Mouse (Mus musculus) c-Kit-positive CD71-positive TER-119-positive erythroid progenitor cells, embryonic 14.5 days (primary cell): ENCODE measurements around the gene Nfatc3.

Experiments
- DNase-seq: peaks from one replicate; pipeline ENCODE4 v3.0.0-alpha.2; 2013; ENCODE audit warnings: low spot score

Nfatc3 gene

GRCm38 (mm10) chr8:106056455-106056982, 2.1 kb upstream of the Nfatc3 start:
- no peak for DNase-seq

- DNase-seq: peak; percentile 53
Observed at GRCm38 (mm10) chr8:106059613-106060371, 1.2 kb downstream of the Nfatc3 start.

- peak; percentile 37 for DNase-seq
Observed at GRCm38 (mm10) chr8:106060521-106060920, 1.9 kb downstream of the Nfatc3 start.

DNA sequence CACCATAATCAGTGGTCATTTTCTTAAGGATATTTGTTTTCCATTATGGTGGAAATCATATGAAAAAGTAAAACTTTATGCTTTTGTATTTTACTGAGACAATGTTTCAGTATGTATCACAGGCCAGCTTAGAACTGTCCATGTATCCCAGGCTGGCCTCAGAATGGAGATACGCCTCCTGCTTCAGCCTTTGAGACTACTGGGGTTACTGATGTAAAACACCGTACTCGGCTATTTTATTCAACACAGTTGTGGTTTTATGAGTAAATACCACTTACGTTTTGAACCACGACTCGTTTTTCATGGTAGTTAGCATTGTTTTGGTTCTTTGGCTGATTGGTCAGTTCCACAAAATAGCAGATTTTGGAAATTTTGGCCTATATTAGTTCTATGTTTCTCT, 3.0 kb downstream of the Nfatc3 start:
- DNase-seq: no peak

DNA sequence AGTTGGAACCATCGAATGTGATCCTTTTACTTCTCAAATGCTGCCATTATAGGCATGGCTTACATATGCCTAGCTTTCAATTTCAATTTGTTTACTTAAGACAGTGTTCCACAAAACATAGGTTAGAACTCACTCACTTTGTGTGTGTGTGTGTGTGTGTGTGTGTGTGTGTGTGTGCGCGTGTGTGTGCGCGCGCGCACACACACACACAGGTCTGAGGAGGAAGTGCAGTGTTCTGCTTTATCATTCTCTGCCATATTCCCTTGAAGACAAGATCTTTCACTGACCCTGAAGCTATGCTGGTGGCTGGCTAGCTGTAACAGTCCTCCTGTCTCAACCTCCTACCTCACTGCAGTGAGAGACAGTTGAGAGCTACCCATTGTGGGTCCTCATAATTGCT, 4.4 kb downstream of the Nfatc3 start:
- DNase-seq: no peak

GRCm38 (mm10) chr8:106066721-106067120, 8.1 kb downstream of the Nfatc3 start:
- no peak for DNase-seq

DNA sequence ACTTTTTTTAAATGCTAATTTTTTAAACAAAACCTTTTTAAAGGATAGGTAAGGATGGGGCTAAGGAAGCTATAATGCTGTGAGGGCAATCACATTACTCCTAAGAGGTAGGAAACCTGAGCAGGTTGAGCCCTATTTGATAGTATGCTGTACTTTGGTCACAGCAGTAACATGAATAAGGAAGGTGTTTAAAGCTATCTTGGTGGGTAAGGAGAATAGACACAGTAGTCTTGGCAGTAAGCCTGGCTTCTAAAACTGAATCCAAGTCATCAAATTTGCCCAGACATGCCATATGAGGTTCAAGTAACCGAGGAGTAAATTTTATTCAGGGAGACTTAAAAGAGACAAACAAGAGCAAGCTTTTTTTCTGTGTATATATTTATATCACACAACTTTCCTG, 10.9 kb downstream of the Nfatc3 start:
- DNase-seq: no peak

GRCm38 (mm10) chr8:106072113-106072512, 13.5 kb downstream of the Nfatc3 start:
- no peak for DNase-seq

GRCm38 (mm10) chr8:106074236-106074635, 15.6 kb downstream of the Nfatc3 start:
- DNase-seq: no peak

- DNase-seq: no peak
Observed at GRCm38 (mm10) chr8:106074659-106075058, 16.0 kb downstream of the Nfatc3 start.

DNA sequence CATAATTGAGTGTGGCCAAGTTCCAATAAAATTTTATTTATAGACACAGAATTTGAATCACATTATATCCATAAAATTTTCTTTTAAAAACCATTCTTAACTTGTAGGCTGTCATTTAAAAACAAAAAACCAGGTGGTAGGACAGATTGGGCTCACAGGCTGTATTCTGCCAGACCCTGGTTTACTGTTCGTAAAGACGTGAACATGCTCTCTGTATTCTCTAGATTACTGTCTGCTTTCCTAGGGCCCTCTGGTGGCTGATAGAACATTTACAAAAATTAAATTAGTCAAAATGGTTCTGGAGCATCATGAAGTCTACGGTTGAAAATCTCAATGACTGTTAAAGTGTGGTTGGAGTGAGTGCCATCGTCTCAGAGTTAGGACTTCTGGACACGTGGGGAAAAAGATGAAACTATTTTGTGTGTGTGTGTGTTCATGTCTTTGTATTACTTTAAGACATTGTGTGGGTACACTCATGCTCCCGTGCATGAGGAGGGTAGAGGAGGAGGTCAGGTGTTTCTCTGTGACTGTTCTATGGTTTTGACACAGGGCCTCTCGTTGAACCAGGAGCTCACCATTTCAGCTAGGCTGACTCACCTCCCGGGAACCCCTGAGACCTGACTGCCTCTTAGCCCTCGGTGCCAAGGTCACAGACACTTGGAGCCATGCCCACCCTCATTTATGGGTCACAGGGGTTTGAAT, 16.7 kb downstream of the Nfatc3 start:
- DNase-seq: no peak

- DNase-seq: no peak
Observed at GRCm38 (mm10) chr8:106075863-106076174, 17.2 kb downstream of the Nfatc3 start.

- DNase-seq: no peak
Observed at GRCm38 (mm10) chr8:106076612-106077011, 18.0 kb downstream of the Nfatc3 start.

DNA sequence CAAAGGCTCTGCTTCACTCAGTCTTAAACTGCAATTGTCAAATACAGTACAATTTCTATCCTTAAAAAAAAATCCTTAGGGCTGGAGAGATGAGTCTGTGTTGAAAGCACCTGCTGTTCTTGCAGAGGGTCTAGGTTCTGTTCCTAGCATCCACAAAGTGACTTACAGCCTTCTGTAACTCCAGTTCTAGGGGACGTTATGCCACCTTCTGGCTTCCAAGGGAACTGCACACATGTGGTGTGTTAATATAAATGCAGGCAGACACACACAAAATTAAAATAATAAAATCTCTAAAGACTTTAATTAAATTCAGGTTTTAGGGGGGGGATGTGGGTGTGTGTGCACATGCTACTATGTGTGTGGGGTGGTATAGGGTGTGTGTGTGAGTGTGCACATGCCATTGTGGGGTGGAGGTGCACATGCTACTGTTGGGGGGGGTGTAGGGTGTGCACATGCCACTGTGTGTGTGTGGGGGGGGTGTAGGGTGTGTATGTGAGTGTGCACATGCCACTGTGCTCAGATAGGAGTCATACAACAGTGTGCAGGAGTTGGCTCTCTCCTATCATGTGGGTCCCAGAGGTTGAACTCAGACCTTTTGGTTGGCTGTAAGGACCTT, 18.9 kb downstream of the Nfatc3 start:
- DNase-seq: no peak

GRCm38 (mm10) chr8:106102321-106102720, 43.7 kb downstream of the Nfatc3 start:
- no peak for DNase-seq

DNA sequence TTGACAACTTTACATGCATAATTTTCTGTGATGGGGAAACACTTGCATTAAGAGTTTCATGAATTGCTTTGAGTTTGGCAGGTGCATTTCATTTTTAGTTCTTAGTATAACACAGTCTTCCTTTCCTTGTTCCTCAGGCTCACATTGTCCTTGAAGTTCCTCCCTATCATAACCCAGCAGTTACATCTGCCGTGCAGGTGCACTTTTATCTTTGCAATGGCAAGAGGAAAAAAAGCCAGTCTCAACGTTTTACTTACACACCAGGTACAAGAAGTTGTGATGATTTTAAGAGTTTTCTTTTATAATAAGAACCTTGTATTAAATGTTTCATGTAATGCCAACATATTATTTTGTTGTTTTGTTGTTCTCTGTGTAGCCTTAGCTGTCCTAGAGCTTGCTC, 45.2 kb downstream of the Nfatc3 start:
- no peak for DNase-seq

- DNase-seq: no peak
Observed at GRCm38 (mm10) chr8:106106193-106106592, 47.6 kb downstream of the Nfatc3 start.

GRCm38 (mm10) chr8:106108080-106108479, 49.4 kb downstream of the Nfatc3 start:
- DNase-seq: no peak

DNA sequence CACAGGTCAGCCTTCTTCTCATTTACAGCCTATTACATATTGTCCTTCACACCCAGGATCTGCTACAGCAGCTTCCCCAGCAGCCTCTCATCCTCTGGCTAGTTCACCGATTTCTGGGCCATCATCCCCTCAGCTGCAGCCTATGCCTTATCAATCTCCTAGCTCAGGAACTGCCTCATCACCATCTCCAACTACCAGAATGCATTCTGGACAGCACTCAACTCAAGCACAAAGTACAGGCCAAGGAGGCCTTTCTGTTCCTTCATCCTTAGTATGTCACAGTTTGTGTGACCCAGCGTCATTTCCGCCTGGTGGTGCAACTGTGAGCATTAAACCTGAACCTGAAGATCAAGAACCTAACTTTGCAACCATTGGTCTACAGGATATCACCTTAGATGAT, 50.1 kb downstream of the Nfatc3 start:
- no peak for DNase-seq

GRCm38 (mm10) chr8:106112041-106112440, 53.4 kb downstream of the Nfatc3 start:
- DNase-seq: no peak

- DNase-seq: no peak
Observed at GRCm38 (mm10) chr8:106112514-106112913, 53.9 kb downstream of the Nfatc3 start.

GRCm38 (mm10) chr8:106115897-106116296, 57.3 kb downstream of the Nfatc3 start:
- DNase-seq: peak; percentile 62

DNA sequence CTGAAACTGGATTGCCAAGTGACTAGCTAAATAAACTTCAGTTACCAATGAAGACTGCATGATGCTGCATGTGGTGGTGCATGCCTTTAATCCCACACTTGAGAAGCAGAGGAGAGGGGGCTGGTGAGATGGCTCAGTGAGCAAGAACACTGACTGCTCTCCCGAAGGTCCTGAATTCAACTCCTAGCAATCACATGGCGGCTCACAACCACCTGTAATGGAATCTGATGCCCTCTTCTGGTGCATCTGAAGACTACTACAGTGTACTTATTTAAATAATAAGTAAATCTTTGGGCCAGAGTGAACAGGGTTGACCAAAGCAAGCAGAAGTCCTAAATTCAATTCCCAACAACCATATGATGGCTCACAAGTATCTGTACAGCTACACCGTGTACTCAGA, 64.8 kb downstream of the Nfatc3 start:
- DNase-seq: no peak
